Mouse (Mus musculus) ES-E14 (cell line): ENCODE data around the gene Fcf1. TPM values are rescaled to one million over a fixed set of nuclear protein-coding genes. Genes with fewer than 3 reads are reported as not detected.

Experiments
- DNase-seq: peaks from one replicate; pipeline ENCODE4 v3.0.0-alpha.2; 2013; ENCODE audit warnings: low read depth, low spot score
- H3K27ac ChIP-seq: 2 replicates; pipeline ENCODE4 v1.5.1; 2012; ENCODE audit warnings: low read depth, mild to moderate bottlenecking, low read length, moderate library complexity, mixed read lengths; ENCODE audit not compliant: poor library complexity, insufficient read depth, severe bottlenecking
- H3K36me3 ChIP-seq: 2 replicates; pipeline ENCODE4 v1.6.1; 2012; ENCODE audit warnings: mild to moderate bottlenecking, low read length, moderate library complexity, mixed read lengths; ENCODE audit not compliant: control insufficient read depth, poor library complexity, insufficient read depth, severe bottlenecking
- H3K4me1 ChIP-seq, 2 experiments: fragments of 150-350 bp in 1 of 2; sonication (generic) in 1 of 2; 2 replicates each; pipeline ENCODE4 v1.6.1; 2012; ENCODE audit warnings: low read length in 2 of 2, mild to moderate bottlenecking in 1 of 2, mixed read lengths in 1 of 2; ENCODE audit not compliant: control insufficient read depth in 2 of 2, insufficient read depth in 2 of 2, poor library complexity in 1 of 2
- H3K4me3 ChIP-seq, 2 experiments: fragments of 150-350 bp in 1 of 2; sonication (generic) in 1 of 2; 2 replicates each; pipeline ENCODE4 v1.5.1; 2012; ENCODE audit warnings: low read length in 2 of 2, low read depth in 1 of 2, mild to moderate bottlenecking in 1 of 2, mixed read lengths in 1 of 2; ENCODE audit not compliant: insufficient read depth in 1 of 2, poor library complexity in 1 of 2, severe bottlenecking in 1 of 2
- H3K9ac ChIP-seq: 2 replicates; pipeline ENCODE4 v1.6.1; 2012; ENCODE audit warnings: low read depth, mild to moderate bottlenecking, low read length, mixed read lengths; ENCODE audit not compliant: poor library complexity, insufficient read depth, severe bottlenecking
- H3K9me3 ChIP-seq: fragments of 150-350 bp; sonication (generic); 2 replicates; pipeline ENCODE4 v1.6.1; 2012; ENCODE audit warnings: low read depth, mild to moderate bottlenecking, low read length; ENCODE audit not compliant: control insufficient read depth, insufficient read depth
- CHD2 ChIP-seq: IDR thresholded peaks from 2 replicates; pipeline ENCODE4 v1.6.1; 2014; ENCODE audit warnings: mild to moderate bottlenecking, low read depth, low read length, inconsistent platforms
- HCFC1 ChIP-seq: IDR thresholded peaks from 2 replicates; pipeline ENCODE4 v1.6.1; 2012; ENCODE audit warnings: low read length, inconsistent platforms, borderline replicate concordance; ENCODE audit not compliant: insufficient read depth
- MAFK ChIP-seq: IDR thresholded peaks from 2 replicates; pipeline ENCODE4 v1.6.1; 2014; ENCODE audit warnings: mild to moderate bottlenecking, low read depth, low read length, inconsistent platforms; ENCODE audit not compliant: insufficient read depth
- ZC3H11A ChIP-seq: IDR thresholded peaks from 2 replicates; pipeline ENCODE4 v1.6.1; 2012; ENCODE audit warnings: low read depth, mild to moderate bottlenecking, inconsistent platforms, low read length, borderline replicate concordance
- ZNF384 ChIP-seq: IDR thresholded peaks from 2 replicates; pipeline ENCODE4 v1.6.1; 2012; ENCODE audit warnings: low read depth, low read length, inconsistent platforms
- in situ Hi-C, 2 experiments: fragments of 600-800 bp; cut with MboI; formaldehyde crosslinking; loops; one replicate each; pipeline ENCODE4 v1.15.1; 2025; ENCODE audit warnings: low sequenced_read_pairs in 2 of 2, inconsistent platforms in 1 of 2; ENCODE audit not compliant: unreplicated experiment in 2 of 2
- total RNA-seq: library from RNA; depleted of rRNA; stranded (reverse); fragments of 300-350 nt; gene quantifications from 2 replicates; pipeline ENCODE4 v1.2.3, GENCODE M21; 2012

Gene Fcf1
- total RNA-seq, 1 experiment = 156 TPM

GRCm38 (mm10) chr12:84932210-84932609 lies 38.5 kb upstream of the Fcf1 start:
- no peak overlapping the region for H3K4me3 ChIP-seq
- no peak overlapping the region for H3K9ac ChIP-seq
- H3K4me1 ChIP-seq = peaks cover 0 to 6% of the 10 kb centered on the region in 2 experiments; a peak in 1 of 4 replicates
- DNase-seq = no peak
- H3K9me3 ChIP-seq = no peaks in the 10 kb centered on the region
- in situ Hi-C loops = no loop called here
- TF ChIP-seq ZC3H11A = no peak
- no peak for TF ChIP-seq CHD2
- TF ChIP-seq HCFC1 = no peak
- no peak for TF ChIP-seq MAFK
- TF ChIP-seq ZNF384 = no peak
- no peak overlapping the region; the same call in 1 of the 2 replicates for H3K27ac ChIP-seq
- H3K36me3 ChIP-seq = peaks cover 12% of the 10 kb centered on the region

- no peak for DNase-seq
- no peak overlapping the region for H3K9ac ChIP-seq
- in situ Hi-C loops = no loop called here
- no peaks in the 10 kb centered on the region for H3K9me3 ChIP-seq
- no peak overlapping the region for H3K27ac ChIP-seq
- H3K4me1 ChIP-seq = peaks cover 0 to 6% of the 10 kb centered on the region in 2 experiments; a peak in 1 of 4 replicates
- no peak overlapping the region for H3K4me3 ChIP-seq
- H3K36me3 ChIP-seq = peaks cover 15% of the 10 kb centered on the region
- TF ChIP-seq ZC3H11A (no peak), ZNF384 (no peak), MAFK (no peak), CHD2 (no peak), HCFC1 (no peak)
These were observed 35.4 kb upstream of the Fcf1 start for GRCm38 (mm10) chr12:84935343-84935742.

- Histone ChIP-seq H3K36me3 (peaks cover 14% of the 10 kb centered on the region; the same call in 1 of the 2 replicates), H3K9me3 (no peaks in the 10 kb centered on the region), H3K27ac (no peak overlapping the region), H3K9ac (no peak overlapping the region), H3K4me1 (peaks cover 0 to 4% of the 10 kb centered on the region in 2 experiments; a peak in 3 of 4 replicates), H3K4me3 (no peak overlapping the region)
- DNase-seq = no peak
- in situ Hi-C loops = no loop called here
- TF ChIP-seq ZNF384 = no peak
- TF ChIP-seq HCFC1 = no peak
- TF ChIP-seq CHD2 = no peak
- TF ChIP-seq MAFK = no peak
- no peak for TF ChIP-seq ZC3H11A
These were observed 31.6 kb upstream of the Fcf1 start for GRCm38 (mm10) chr12:84939117-84939516.

- H3K36me3 ChIP-seq = peaks cover 9% of the 10 kb centered on the region; the same call in 1 of the 2 replicates
- H3K9ac ChIP-seq = no peak overlapping the region
- H3K27ac ChIP-seq = no peak overlapping the region
- in situ Hi-C loops = no loop called here
- TF ChIP-seq HCFC1 = no peak
- TF ChIP-seq MAFK = no peak
- no peak for TF ChIP-seq ZC3H11A
- no peak for TF ChIP-seq CHD2
- no peak for TF ChIP-seq ZNF384
- no peak overlapping the region for H3K4me3 ChIP-seq
- no peak for DNase-seq
- H3K4me1 ChIP-seq = peaks cover 0 to 4% of the 10 kb centered on the region in 2 experiments; a peak in 3 of 4 replicates
- no peaks in the 10 kb centered on the region for H3K9me3 ChIP-seq
These were observed 30.4 kb upstream of the Fcf1 start for GRCm38 (mm10) chr12:84940343-84940742.

- in situ Hi-C loops = no loop called here
- no peak overlapping the region for H3K9ac ChIP-seq
- H3K4me1 ChIP-seq = peaks cover 0 to 4% of the 10 kb centered on the region in 2 experiments; a peak in 3 of 4 replicates
- H3K9me3 ChIP-seq = no peaks in the 10 kb centered on the region
- no peak overlapping the region for H3K27ac ChIP-seq
- no peak overlapping the region for H3K4me3 ChIP-seq
- peaks cover 9% of the 10 kb centered on the region; the same call in 1 of the 2 replicates for H3K36me3 ChIP-seq
- DNase-seq = no peak
- TF ChIP-seq MAFK (no peak), ZNF384 (no peak), CHD2 (no peak), ZC3H11A (no peak), HCFC1 (no peak)
These were observed 29.0 kb upstream of the Fcf1 start for GRCm38 (mm10) chr12:84941717-84942116.
